Mouse (Mus musculus) macrophage (primary cell): ENCODE results near the gene Tubb3. TPM values are rescaled to one million over a fixed set of nuclear protein-coding genes. Genes with fewer than 3 reads are reported as not detected.
A peak's percentile ranks its signal among the peaks of the same experiment; 100 is the strongest.
"Not testable (repeated sequence)": the region's sequence is repeated elsewhere in the genome, so short reads cannot be mapped to it uniquely, and the experiment has no call there.

Experiments used
- H3K27ac ChIP-seq: fragments of 350-480 bp; formaldehyde crosslinking; 2 replicates; pipeline ENCODE4 v1.9.0; 2021
- H3K36me3 ChIP-seq: fragments of 350-480 bp; formaldehyde crosslinking; 2 replicates; pipeline ENCODE4 v1.9.0; 2021; ENCODE audit errors: inconsistent target
- H3K4me3 ChIP-seq: fragments of 350-480 bp; formaldehyde crosslinking; 2 replicates; pipeline ENCODE4 v1.9.0; 2021; ENCODE audit errors: inconsistent target
- H3K79me2 ChIP-seq: fragments of 350-480 bp; formaldehyde crosslinking; 2 replicates; pipeline ENCODE4 v1.9.0; 2021; ENCODE audit errors: inconsistent target
- WGBS: methylation state at CpG from one replicate; pipeline ENCODE4 v1.1.7; 2026; ENCODE audit warnings: inconsistent platforms; ENCODE audit not compliant: missing documents; 5-methylcytosine and 5-hydroxymethylcytosine counted together
- polyA plus RNA-seq: library from polyadenylated mRNA; stranded (reverse); fragments of 250-400 nt; gene quantifications from 3 replicates; pipeline ENCODE4 v1.2.4, GENCODE M21; 2018; ENCODE audit warnings: inconsistent platforms

Gene Tubb3
- polyA plus RNA-seq, 1 experiment from 2014 or later: not detected

DNA sequence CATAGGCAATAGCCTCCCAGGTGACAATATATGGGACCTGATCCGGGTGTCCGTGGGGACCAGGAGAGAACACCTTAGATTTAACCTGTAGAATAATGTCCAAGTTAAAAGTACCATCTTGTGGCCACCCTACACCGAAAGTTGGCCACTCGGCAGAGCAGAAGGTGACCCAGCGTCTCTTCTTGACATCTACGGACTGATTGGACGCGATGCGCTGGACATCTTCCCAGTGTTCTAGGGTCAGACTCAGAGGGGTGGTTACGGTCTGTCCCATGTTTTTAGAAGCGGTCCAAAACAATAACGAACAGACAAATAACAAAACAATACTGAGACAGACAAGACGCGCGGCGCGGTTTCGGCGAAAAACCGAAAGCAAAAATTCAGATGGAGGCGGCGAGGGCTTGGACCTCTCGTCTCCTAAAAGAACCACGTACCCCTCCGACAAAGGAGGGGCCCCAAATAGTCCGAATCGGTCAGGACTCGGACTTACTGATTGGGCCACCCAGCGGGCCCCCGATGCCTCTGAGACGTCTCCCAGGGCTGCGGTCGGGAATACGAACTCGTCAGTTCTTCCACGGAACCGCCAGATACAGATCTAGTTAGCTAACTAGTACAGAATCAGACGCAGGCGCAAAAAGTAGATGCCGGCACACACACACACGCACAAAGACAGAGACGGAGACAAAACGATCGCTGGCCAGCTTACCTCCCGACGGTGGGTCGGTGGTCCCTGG lies 22.2 kb downstream of the Tubb3 start:
- not testable (repeated sequence) for H3K36me3 ChIP-seq, H3K4me3 ChIP-seq, H3K79me2 ChIP-seq, H3K27ac ChIP-seq
- WGBS: 95% methylated on average over 23 of the region's 47 CpGs

DNA sequence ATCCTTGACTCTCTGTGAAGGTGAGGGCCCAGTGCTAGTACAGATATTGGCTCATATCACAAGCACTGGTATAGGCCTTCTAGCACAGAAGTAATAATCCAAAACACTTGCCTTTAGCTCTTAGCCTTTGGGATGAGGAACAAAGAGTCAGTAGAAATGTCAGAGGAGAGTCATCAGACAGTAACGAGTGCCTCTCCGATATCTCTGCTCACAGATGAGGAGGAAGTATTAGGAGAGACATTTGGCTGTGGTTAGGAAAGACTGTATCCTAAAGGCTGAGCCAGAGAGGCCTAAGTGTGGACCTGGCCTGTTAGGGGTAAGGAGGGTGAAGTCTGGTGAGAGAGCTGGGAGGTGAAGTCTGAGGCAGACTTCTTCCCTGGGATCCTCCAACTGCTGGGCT lies 30.6 kb downstream of the Tubb3 start:
- Histone ChIP-seq H3K27ac (no peak overlapping the region), H3K36me3 (no peaks in the 10 kb centered on the region), H3K4me3 (no peak overlapping the region), H3K79me2 (no peaks in the 10 kb centered on the region; the same call in 1 of the 2 replicates)
- 58% methylated on average over 2 of the region's 2 CpGs for WGBS

DNA sequence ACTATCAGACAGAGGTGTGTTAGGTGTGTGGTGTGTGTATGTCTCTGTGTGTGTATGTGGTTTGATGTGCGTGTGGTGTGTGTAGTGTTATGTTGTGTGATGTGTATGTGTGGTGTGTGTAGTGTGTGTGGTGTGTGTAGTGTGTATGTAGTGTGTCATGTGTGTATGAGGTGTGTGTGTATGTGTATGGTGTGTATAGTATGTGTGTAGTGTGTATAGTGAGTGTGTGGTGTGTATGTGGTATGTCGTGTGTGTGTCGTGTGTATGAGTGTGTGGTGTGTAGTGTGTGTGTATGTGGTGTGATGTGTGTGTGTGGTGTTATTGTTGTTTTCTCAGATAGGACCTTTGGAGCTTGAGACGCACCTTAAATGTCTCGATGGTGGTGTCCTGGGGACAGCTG lies 31.1 kb downstream of the Tubb3 start:
- Histone ChIP-seq H3K4me3 (no peak overlapping the region), H3K36me3 (no peaks in the 10 kb centered on the region), H3K79me2 (no peaks in the 10 kb centered on the region; the same call in 1 of the 2 replicates), H3K27ac (no peak overlapping the region)
- WGBS: 93% methylated on average over 5 of the region's 5 CpGs

DNA sequence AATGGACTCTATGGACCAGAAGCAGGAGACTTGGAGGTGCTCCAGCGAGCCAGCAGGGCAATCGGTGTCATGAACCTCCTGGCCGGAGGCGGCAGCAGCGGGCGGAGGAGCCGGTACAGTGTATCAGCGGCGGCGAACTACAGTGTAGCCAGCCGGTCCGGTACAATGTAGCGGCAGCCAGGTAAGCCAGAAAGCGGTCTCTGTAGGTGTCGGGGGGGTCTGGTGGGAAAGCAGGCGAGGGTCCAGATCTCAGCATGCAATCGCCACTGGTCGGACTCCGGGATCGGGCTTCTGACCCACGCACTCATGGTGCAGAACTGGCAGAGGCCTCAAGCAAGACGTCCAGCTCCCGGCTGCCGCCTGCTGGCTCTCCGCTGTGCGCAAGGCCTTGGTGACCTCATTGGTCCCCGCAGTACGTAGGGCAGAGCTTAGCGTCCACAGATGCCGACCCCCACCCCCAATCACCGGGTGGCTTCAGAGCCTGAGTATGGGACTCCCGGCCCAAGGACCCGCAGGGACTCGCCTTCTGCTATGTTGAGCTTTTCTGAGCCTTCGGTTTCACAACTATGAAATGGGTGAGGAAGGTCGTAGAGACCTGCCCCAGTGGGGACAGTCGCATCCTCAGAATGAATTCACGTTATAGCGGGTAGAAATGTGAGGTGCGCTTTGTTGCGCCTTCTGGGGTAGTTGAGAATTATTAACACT lies 31.8 kb downstream of the Tubb3 start:
- peak overlapping the region; percentile 73 for H3K27ac ChIP-seq
- peak overlapping the region; percentile 73 for H3K4me3 ChIP-seq
- no peaks in the 10 kb centered on the region; the same call in 1 of the 2 replicates for H3K79me2 ChIP-seq
- H3K36me3 ChIP-seq: no peaks in the 10 kb centered on the region
- 1% methylated on average over 40 of the region's 41 CpGs for WGBS

DNA sequence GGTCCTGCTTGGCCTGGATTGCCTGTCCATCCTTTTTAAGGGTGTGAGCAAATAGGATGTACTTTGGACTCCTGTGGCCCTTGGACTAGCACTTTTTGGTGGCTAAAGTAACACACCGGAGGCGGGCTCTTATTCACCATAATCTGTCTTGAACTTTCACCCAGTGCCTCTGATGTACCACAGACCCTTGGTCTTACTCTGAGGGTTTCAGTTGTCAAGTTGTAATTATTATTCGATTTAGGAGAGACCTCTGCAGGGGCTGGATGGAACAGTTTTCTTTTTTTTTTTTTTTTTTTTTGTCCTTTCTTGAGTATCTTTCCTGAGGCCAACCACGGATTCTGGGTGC lies 32.3 kb downstream of the Tubb3 start:
- H3K27ac ChIP-seq: peak overlapping the region; percentile 73
- WGBS: 0% methylated on average over 3 of the region's 4 CpGs

DNA sequence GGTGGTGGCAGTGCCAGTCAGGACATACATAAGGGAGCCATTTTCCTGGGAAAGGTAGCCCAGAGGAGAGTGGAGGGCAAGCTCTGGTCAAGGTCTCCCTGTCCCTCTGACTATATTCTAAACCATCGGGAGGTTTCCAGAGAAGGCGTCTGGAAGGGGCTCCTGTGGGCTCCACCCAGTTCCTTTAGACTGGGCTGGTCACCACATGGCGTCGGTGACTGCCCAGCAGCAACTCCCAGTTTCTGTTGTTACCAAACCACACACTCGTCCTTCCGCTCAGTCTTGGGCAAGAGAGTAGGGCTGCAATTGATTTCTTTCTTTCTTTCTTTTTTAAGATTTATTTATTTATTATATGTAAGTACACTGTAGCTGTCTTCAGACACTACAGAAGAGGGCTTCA lies 32.9 kb downstream of the Tubb3 start:
- H3K79me2 ChIP-seq: no peaks in the 10 kb centered on the region; the same call in 1 of the 2 replicates
- peak overlapping the region; percentile 73 for H3K27ac ChIP-seq
- 17% methylated on average over 6 of the region's 6 CpGs for WGBS
- peak overlapping the region; percentile 73 for H3K4me3 ChIP-seq
- no peaks in the 10 kb centered on the region for H3K36me3 ChIP-seq

More for the DNA sequence above, 32.3 kb downstream of the Tubb3 start:
- Histone ChIP-seq H3K79me2 (no peaks in the 10 kb centered on the region; the same call in 1 of the 2 replicates), H3K36me3 (no peaks in the 10 kb centered on the region), H3K4me3 (peak overlapping the region; percentile 73)

DNA sequence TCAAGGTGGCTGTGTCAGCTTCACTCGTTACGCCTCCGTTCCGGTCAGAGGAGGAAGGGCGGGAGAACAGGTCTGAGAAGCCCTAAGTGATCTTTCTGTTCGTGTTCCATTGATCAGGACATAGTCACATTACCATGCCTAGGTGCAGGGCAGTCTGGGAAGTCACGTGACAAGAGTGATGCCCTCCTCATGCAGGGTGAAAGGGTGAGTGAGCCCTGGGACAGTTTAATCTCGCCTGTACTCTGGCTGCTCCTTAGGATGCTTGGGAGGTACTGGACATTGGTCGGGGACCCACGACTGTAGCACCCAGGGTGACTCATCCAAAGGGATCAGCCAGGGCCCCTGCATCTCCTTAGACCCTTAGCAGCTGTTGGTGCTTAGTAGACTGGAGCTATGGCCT lies 34.8 kb downstream of the Tubb3 start:
- no peak overlapping the region for H3K27ac ChIP-seq

DNA sequence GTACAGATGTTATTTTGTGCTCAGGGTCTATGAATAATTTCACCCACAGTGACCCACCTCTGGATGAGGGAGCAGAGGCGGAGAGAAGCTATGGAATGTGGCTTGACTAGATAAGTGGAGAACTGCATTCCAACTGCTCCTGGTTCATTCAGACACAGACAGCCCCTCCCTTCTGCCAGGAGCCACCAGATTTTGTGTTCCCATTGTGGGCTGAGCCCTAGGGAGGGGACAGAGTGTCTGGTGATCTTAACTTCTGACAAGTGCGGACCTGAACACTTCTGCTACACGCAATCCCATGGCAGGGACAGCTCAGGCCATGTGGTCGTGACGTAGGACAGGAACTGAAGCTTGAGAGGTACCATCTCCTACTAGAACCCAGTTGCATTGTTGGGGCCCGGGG lies 35.6 kb downstream of the Tubb3 start:
- Histone ChIP-seq H3K27ac (no peak overlapping the region), H3K79me2 (no peaks in the 10 kb centered on the region; the same call in 1 of the 2 replicates), H3K4me3 (no peak overlapping the region), H3K36me3 (no peaks in the 10 kb centered on the region)
- 90% methylated on average over 6 of the region's 6 CpGs for WGBS

More for the DNA sequence above, 34.8 kb downstream of the Tubb3 start:
- Histone ChIP-seq H3K4me3 (no peak overlapping the region), H3K36me3 (no peaks in the 10 kb centered on the region), H3K79me2 (no peaks in the 10 kb centered on the region; the same call in 1 of the 2 replicates)
- 95% methylated on average over 9 of the region's 10 CpGs for WGBS

DNA sequence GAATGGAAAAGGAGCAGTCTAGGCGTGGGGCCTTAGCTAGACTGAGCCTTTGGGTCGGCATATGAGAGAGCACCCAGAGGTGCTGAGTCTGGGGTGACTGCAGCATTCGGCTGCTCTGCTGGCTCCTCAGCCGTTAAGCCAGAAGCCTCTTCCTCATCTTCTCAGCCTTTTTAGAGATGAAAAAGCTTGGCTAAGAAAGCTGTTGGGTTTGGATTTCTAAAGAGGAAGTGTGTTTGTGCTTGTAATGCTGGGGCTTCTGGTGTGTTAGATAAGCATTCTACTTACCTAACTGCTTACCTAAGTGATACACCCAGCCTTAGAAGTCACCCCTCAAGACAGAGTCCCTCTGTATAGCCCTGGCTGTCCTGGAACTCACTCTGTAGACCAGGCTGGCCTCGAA lies 39.6 kb downstream of the Tubb3 start:
- Histone ChIP-seq H3K27ac (peak overlapping the region; percentile 36; the same call in 1 of the 2 replicates), H3K79me2 (no peaks in the 10 kb centered on the region; the same call in 1 of the 2 replicates), H3K4me3 (no peak overlapping the region), H3K36me3 (peaks cover 25% of the 10 kb centered on the region; the same call in 1 of the 2 replicates)
- WGBS: 12% methylated on average over 5 of the region's 5 CpGs

DNA sequence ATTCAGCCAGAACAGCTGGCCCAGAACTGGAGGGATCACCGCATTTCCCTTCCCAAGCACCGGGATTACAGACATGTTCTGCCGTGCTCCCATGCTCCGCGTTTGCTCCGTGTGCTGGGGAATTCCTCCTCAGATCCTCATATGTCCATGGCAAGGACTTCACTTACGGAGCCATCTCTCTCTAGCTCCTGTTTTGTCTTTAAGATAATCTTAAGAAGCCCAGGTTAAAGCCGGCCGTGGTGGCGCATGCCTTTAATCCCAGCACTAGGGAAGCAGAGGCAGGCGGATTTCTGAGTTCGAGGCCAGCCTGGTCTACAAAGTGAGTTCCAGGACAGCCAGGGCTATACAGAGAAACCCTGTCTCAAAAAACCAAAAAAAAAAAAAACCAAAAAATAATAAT lies 40.5 kb downstream of the Tubb3 start:
- H3K79me2 ChIP-seq, H3K4me3 ChIP-seq, H3K27ac ChIP-seq: not testable (repeated sequence)
- 94% methylated on average over 10 of the region's 12 CpGs for WGBS
- peaks cover 25% of the 10 kb centered on the region; the same call in 1 of the 2 replicates for H3K36me3 ChIP-seq

DNA sequence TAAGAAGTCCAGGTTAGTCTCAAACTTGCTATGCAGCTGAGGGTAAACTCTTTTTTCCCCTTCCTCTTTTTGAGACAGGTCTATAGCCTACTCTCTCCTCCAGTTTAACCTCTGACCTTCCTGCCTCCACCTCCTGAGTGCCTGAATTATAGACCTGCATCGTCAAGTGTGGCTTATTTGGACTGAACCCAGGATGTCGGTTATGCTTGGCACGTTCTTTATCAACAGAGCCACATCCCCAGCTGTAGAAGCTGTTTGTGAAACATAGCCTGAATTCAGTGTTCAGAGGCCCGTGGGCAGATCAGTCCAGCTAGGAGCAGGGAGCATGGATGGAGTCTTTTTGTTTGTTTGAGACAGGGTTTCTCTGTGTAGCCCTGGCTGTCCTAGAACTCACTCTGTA lies 40.9 kb downstream of the Tubb3 start:
- Histone ChIP-seq H3K4me3 (no peak overlapping the region), H3K27ac (no peak overlapping the region), H3K79me2 (no peaks in the 10 kb centered on the region), H3K36me3 (peaks cover 25% of the 10 kb centered on the region; the same call in 1 of the 2 replicates)
- 50% methylated on average over 4 of the region's 4 CpGs for WGBS

DNA sequence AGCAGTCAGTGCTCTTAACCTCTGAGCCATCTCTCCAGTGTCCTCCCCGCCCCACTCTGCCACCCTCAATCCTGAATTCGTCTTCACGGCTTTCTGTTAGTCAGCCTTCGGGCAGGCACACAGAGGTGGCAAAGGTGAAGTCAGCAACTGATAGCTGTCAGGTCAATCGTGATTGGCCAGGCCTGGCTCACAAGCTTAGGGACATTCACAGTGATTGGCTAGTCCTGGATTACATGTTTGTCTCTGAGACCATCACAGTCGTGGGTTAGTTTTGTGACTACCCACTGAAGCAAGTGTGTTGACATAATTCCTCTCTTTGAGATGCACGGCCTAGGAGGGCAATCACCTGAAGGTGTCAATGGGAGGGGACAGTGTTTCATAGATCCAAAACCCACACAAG lies 42.1 kb downstream of the Tubb3 start:
- 78% methylated on average over 7 of the region's 7 CpGs for WGBS
- peaks cover 34% of the 10 kb centered on the region; the same call in 1 of the 2 replicates for H3K36me3 ChIP-seq
- no peak overlapping the region for H3K4me3 ChIP-seq
- no peaks in the 10 kb centered on the region for H3K79me2 ChIP-seq
- no peak overlapping the region for H3K27ac ChIP-seq

DNA sequence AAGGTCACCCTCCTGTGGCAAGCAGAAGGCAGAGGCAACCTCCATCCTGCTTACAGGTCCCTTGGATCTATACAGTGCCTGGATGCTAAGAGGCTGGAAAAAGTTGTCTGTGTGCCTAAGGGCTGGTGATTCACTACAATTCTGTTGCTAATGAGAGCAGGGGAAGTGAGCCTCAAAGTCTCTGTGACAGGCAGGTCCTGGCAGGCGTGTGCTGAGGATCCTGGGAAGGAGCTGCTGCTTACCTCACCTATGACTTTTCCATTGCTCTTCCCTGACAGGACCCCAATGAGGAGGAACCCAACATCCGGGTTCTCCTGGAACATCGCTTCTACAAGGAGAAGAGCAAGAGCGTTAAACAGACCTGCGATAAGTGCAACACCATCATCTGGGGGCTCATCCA lies 42.7 kb downstream of the Tubb3 start:
- Histone ChIP-seq H3K79me2 (no peaks in the 10 kb centered on the region), H3K27ac (no peak overlapping the region), H3K4me3 (no peak overlapping the region), H3K36me3 (peaks cover 39% of the 10 kb centered on the region; the same call in 1 of the 2 replicates)
- 94% methylated on average over 5 of the region's 5 CpGs for WGBS

DNA sequence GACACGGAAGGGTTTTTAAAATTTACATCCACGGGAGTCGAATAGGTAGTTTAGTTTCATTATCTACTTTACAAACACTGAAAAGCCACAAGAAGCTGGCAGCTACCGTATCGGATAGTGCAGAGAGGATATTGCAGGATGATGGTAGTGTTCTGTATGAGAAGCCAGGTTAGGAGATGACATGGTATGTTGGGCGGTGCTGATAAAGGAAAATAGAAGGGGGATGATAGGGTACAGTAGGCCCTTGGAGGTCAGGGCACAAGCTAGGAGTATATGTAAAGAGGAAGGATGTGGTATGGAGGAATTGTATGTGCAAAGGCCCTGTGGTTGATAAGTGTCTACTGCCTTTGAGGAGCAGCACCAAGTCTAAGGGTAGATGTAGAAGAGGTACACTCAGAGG lies 43.3 kb downstream of the Tubb3 start:
- H3K4me3 ChIP-seq: no peak overlapping the region
- 90% methylated on average over 6 of the region's 6 CpGs for WGBS
- no peaks in the 10 kb centered on the region for H3K79me2 ChIP-seq
- H3K36me3 ChIP-seq: peaks cover 43% of the 10 kb centered on the region; the same call in 1 of the 2 replicates
- no peak overlapping the region for H3K27ac ChIP-seq

DNA sequence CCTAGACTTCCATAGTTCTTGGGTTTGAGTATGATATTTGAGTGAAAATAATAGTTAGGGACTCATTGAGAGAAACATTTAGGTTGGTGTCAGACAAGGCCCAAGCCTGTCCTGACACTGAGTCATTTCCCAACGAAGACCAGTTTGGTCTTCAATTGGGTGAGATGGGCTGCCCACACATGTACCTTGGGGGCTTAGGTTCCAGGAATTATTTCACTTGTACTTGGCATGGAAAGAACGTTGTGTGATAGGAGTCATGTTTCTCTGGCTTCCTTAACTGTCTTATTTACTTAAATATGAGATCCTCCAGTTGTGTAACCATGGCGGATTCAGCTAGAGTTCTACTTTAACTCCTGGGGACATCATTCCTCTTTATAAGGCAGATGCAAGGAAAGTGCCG lies 52.4 kb downstream of the Tubb3 start:
- H3K36me3 ChIP-seq: peaks cover 12% of the 10 kb centered on the region; the same call in 1 of the 2 replicates
- no peak overlapping the region for H3K4me3 ChIP-seq
- whole genome bisulfite sequencing: 93% methylated on average over 3 of the region's 4 CpGs
- H3K27ac ChIP-seq: no peak overlapping the region
- no peaks in the 10 kb centered on the region for H3K79me2 ChIP-seq
